15 mouse cellular contexts compared by ENCODE assay signal in genomic region chr17:5829930-5830329, GRCm38 (mm10). TPM values are rescaled to one million over a fixed set of nuclear protein-coding genes. Genes with fewer than 3 reads are reported as not detected.
A peak's percentile ranks its signal among the peaks of the same experiment; 100 is the strongest.
DNase-seq lines count a peak whose midpoint lies in the region; ATAC-seq lines count a peak whose summit lies in the region.
"Had no signal": no experiment of that assay in that cellular context is flagged by ENCODE, and none has a peak within 500 bp of the region (broad histone marks: within the 10 kb centered on the region; RNA-seq: fewer than 3 reads in every experiment).

No protein-coding gene starts in this region.

- no peaks in the 10 kb centered on the region for H3K27me3 ChIP-seq in intestine, embryonic 16.5 days (replicated peaks; ENCODE audit: control insufficient read depth, insufficient read depth, low read length)
- H3K27me3 ChIP-seq: hindbrain, embryonic 12.5 days; lung, embryonic 15.5 days; neural tube, embryonic 15.5 days had no signal

- peak; percentile 86 for ATAC-seq in intestine, embryonic 16.5 days
- ATAC-seq in monocyte, adult 5-6 weeks (replicated peaks; ENCODE audit: insufficient number of reproducible peaks, low FRiP score, low TSS enrichment, poor library complexity, severe bottlenecking) = peak; percentile 79
- ATAC-seq in cerebellum, adult (ENCODE audit: insufficient number of reproducible peaks, low FRiP score, low TSS enrichment) = no peak
- ATAC-seq: midbrain, embryonic 16.5 days had no signal

- no peaks in the 10 kb centered on the region for H3K36me3 ChIP-seq in intestine, embryonic 16.5 days (ENCODE audit: control insufficient read depth, insufficient read depth, low read length)
- H3K36me3 ChIP-seq: hindbrain, embryonic 12.5 days; lung, embryonic 15.5 days; neural tube, embryonic 15.5 days had no signal

- peak; percentile 42 to 50 for DNase-seq in spleen, adult 18-20 months
- DNase-seq in spleen, adult 12 weeks (ENCODE audit: low spot score) = no peak
- DNase-seq in kidney, adult 9 months = no peak
- DNase-seq in retina, embryonic 14.5 days (ENCODE audit: low spot score) = no peak
- DNase-seq in right cerebral cortex, postnatal 14 days = no peak
- DNase-seq: heart, adult 18-20 months had no signal

- no peak overlapping the region for H3K4me3 ChIP-seq in intestine, embryonic 16.5 days (ENCODE audit: low read length)
- H3K4me3 ChIP-seq: erythroblast, embryonic 14.5 days; hindbrain, embryonic 12.5 days; lung, embryonic 15.5 days; neural tube, embryonic 15.5 days had no signal

- H3K9me3 ChIP-seq in intestine, embryonic 16.5 days (ENCODE audit: control insufficient read depth, low read length) = no peaks in the 10 kb centered on the region
- H3K9me3 ChIP-seq: hindbrain, embryonic 12.5 days; lung, embryonic 15.5 days; neural tube, embryonic 15.5 days had no signal

- no peak overlapping the region for H3K9ac ChIP-seq in intestine, embryonic 16.5 days (ENCODE audit: low read depth, low read length)
- H3K9ac ChIP-seq: hindbrain, embryonic 12.5 days; lung, embryonic 15.5 days; neural tube, embryonic 15.5 days had no signal

- H3K4me2 ChIP-seq in intestine, embryonic 16.5 days (ENCODE audit: low read depth, low read length) = no peak overlapping the region
- H3K4me2 ChIP-seq: hindbrain, embryonic 12.5 days; lung, embryonic 15.5 days; neural tube, embryonic 15.5 days had no signal

- H3K27ac ChIP-seq in intestine, embryonic 16.5 days (ENCODE audit: low read length) = no peak overlapping the region
- H3K27ac ChIP-seq: hindbrain, embryonic 12.5 days; kidney, postnatal 0 days; lung, embryonic 15.5 days; neural tube, embryonic 15.5 days had no signal

- 57% methylated on average over 3 of the region's 3 CpGs for WGBS in intestine, embryonic 16.5 days

- H3K4me1 ChIP-seq in intestine, embryonic 16.5 days (ENCODE audit: control insufficient read depth, insufficient read depth, low read length) = peaks cover 10% of the 10 kb centered on the region; the same call in 1 of the 2 replicates

RNA-seq across cellular contexts. Expression of gene Snx9, which starts 11.2 kb away (rescaled TPM):
- polyA plus RNA-seq in intestine, embryonic 16.5 days (2015; fragmentation: Nextera tagmentation; extraction: Ambion mirVana) = 52.6 and 61.6 TPM in 2 replicates
- total RNA-seq in monocyte, adult 5-6 weeks (2017) = 15.8 to 19.0 TPM (median 18.0 TPM) in 3 replicates

Comparison
In these comparisons a context has a peak if more than half of its experiments do, and no peak if none do; other contexts are left out.
1. DNase-seq: peak in spleen, adult 18-20 months (2 of 2); none in spleen, adult 12 weeks (single experiment), kidney, adult 9 months (single experiment), retina, embryonic 14.5 days (single experiment) and right cerebral cortex, postnatal 14 days (single experiment).